Mouse (Mus musculus): ENCODE results near the gene Abca4. TPM values are rescaled to one million over a fixed set of nuclear protein-coding genes. Genes with fewer than 3 reads are reported as not detected.
"Not testable (repeated sequence)": the region's sequence is repeated elsewhere in the genome, so short reads cannot be mapped to it uniquely, and the experiment has no call there.

The Abca4 gene
- polyA plus RNA-seq, 1 experiment: 0.30 TPM

DNA sequence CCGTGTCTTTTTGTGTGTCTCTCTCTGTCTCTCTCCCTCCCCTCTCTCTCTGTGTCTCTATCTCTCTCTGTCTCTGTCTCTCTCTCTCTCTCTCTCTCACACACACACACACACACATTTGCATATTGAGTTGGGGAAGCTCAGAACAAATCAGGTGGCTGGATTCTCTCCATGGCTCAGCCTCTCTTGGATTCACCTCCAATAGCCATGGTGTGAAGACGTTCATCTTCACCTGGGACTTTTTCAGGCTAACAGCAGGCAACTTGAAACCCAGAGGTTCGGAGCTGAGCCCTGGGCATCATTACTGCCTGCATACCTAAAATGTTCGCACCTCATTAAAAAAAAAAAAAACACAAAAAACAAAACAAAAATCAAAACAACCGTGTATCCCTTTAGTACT lies 29.4 kb downstream of the Abca4 start:
- no peak for TF ChIP-seq POLR2A (IDR thresholded peaks at IDR 0.05; ENCODE audit: low read depth, low read length)
- no peak for TF ChIP-seq CTCF (IDR thresholded peaks at IDR 0.05; ENCODE audit: extremely low read depth, insufficient read depth, insufficient read length, insufficient replicate concordance)
- no peak overlapping the region for H3K27ac ChIP-seq (ENCODE audit: insufficient read depth, low read length)
- no peaks in the 10 kb centered on the region for H3K27me3 ChIP-seq (ENCODE audit: control insufficient read depth, insufficient read depth, low read length)
- WGBS: 89% methylated on average over 5 of the region's 5 CpGs
- H3K36me3 ChIP-seq (ENCODE audit: control insufficient read depth, insufficient read depth, low read length): no peaks in the 10 kb centered on the region
- no peaks in the 10 kb centered on the region for H3K4me1 ChIP-seq (ENCODE audit: control insufficient read depth, insufficient read depth, insufficient read length)
- H3K4me3 ChIP-seq (ENCODE audit: extremely low read depth, insufficient read depth, insufficient read length): no peak overlapping the region
- no peak for DNase-seq (ENCODE audit: low read depth in 1 of 2, low spot score in 2 of 2)

DNA sequence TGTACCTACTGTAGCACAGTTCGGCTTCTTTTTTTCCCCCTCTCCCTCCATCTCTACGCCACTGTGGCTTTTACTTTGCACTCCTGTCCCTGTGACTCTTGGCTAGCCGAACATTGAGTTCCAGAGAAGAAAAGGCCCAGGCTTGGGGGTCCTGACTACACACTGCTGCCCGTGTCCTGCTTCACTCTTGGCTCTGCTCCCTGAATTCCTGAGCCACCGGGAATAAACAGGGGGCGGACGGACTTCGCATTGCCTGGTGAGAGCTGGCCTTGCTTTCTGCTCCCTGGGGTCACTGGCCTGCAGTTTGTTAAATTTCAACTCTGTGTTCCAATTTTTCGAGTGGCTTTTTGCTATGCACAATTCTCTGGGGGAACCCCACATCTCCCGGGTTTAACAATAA lies 30.1 kb downstream of the Abca4 start:
- H3K36me3 ChIP-seq (ENCODE audit: control insufficient read depth, insufficient read depth, low read length): no peaks in the 10 kb centered on the region
- H3K4me3 ChIP-seq (ENCODE audit: extremely low read depth, insufficient read depth, insufficient read length): no peak overlapping the region
- TF ChIP-seq CTCF (IDR thresholded peaks at IDR 0.05; ENCODE audit: extremely low read depth, insufficient read depth, insufficient read length, insufficient replicate concordance): no peak
- TF ChIP-seq POLR2A (IDR thresholded peaks at IDR 0.05; ENCODE audit: low read depth, low read length): no peak
- no peak overlapping the region for H3K27ac ChIP-seq (ENCODE audit: insufficient read depth, low read length)
- H3K4me1 ChIP-seq (ENCODE audit: control insufficient read depth, insufficient read depth, insufficient read length): no peaks in the 10 kb centered on the region
- WGBS: 81% methylated on average over 10 of the region's 10 CpGs
- DNase-seq (ENCODE audit: low read depth in 1 of 2, low spot score in 2 of 2): no peak
- H3K27me3 ChIP-seq (ENCODE audit: control insufficient read depth, insufficient read depth, low read length): no peaks in the 10 kb centered on the region

DNA sequence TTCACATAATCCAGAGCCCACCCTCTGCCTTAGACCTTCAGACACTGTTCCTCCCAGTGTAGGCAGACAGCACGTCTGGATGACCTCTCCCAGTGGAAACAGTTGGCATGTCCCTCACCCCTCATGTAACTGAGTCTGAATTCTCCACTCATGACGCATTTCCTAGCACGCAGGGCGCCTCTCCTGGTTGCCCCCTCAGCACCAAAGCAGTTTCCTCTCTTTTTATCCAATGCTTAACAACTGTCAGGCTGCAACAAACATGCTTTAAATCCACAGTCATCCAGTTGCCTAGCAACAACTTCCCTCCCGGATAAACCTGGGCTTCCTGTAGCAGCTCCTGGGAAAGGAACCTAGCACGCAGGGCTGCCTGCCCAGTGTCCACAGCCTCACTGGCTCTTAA lies 33.9 kb downstream of the Abca4 start:
- H3K4me1 ChIP-seq (ENCODE audit: control insufficient read depth, insufficient read depth, insufficient read length): no peaks in the 10 kb centered on the region
- H3K27ac ChIP-seq (ENCODE audit: insufficient read depth, low read length): no peak overlapping the region
- H3K36me3 ChIP-seq (ENCODE audit: control insufficient read depth, insufficient read depth, low read length): no peaks in the 10 kb centered on the region
- DNase-seq (ENCODE audit: low read depth in 1 of 2, low spot score in 2 of 2): no peak
- 27% methylated on average over 6 of the region's 6 CpGs for WGBS
- H3K4me3 ChIP-seq (ENCODE audit: extremely low read depth, insufficient read depth, insufficient read length): no peak overlapping the region
- H3K27me3 ChIP-seq (ENCODE audit: control insufficient read depth, insufficient read depth, low read length): no peaks in the 10 kb centered on the region
- TF ChIP-seq POLR2A (IDR thresholded peaks at IDR 0.05; ENCODE audit: low read depth, low read length) (no peak), CTCF (IDR thresholded peaks at IDR 0.05; ENCODE audit: extremely low read depth, insufficient read depth, insufficient read length, insufficient replicate concordance) (no peak)

DNA sequence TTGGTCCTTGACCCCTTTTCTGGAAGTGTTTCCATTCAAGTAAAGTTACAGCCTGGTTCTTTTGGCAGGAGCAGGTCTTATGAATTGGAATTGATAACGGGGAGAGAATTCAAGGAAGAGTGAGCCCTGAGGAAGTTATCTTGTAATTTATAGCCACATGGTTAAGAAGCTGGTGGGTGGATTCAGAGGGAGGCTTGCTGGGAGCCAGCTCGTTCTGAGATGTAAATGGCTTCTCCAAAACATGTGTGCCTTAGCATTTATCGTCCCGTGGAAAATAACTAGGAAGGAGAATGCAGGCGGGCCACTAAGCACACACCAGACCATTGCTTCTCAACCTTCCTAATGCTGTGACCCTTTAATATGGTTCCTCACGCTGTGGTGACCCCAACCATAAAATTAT lies 34.9 kb downstream of the Abca4 start:
- no peaks in the 10 kb centered on the region for H3K4me1 ChIP-seq (ENCODE audit: control insufficient read depth, insufficient read depth, insufficient read length)
- no peak overlapping the region for H3K27ac ChIP-seq (ENCODE audit: insufficient read depth, low read length)
- TF ChIP-seq POLR2A (IDR thresholded peaks at IDR 0.05; ENCODE audit: low read depth, low read length) (no peak), CTCF (IDR thresholded peaks at IDR 0.05; ENCODE audit: extremely low read depth, insufficient read depth, insufficient read length, insufficient replicate concordance) (no peak)
- WGBS: 66% methylated on average over 6 of the region's 6 CpGs
- H3K4me3 ChIP-seq (ENCODE audit: extremely low read depth, insufficient read depth, insufficient read length): no peak overlapping the region
- DNase-seq (ENCODE audit: low read depth in 1 of 2, low spot score in 2 of 2): no peak
- no peaks in the 10 kb centered on the region for H3K36me3 ChIP-seq (ENCODE audit: control insufficient read depth, insufficient read depth, low read length)
- H3K27me3 ChIP-seq (ENCODE audit: control insufficient read depth, insufficient read depth, low read length): no peaks in the 10 kb centered on the region

DNA sequence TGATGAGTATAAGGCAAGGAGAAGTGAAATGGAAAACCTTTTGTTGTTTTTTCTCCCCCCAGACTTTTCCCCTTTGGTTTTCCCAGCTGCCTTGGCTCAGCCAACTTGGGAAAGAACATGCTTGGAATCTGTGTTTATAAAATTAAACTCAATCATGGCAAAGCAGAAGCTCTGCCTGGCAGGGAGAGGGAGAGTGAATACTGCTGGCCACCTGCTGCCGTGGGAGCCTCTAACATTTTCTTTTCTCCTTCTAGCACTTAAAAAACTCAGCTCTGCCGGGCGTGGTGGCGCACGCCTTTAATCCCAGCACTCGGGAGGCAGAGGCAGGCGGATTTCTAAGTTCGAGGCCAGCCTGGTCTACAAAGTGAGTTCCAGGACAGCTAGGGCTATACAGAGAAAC lies 37.4 kb downstream of the Abca4 start:
- H3K27me3 ChIP-seq (ENCODE audit: control insufficient read depth, insufficient read depth, low read length); H3K36me3 ChIP-seq (ENCODE audit: control insufficient read depth, insufficient read depth, low read length); H3K27ac ChIP-seq (ENCODE audit: insufficient read depth, low read length); DNase-seq (ENCODE audit: low read depth in 1 of 2, low spot score in 2 of 2); H3K4me3 ChIP-seq (ENCODE audit: extremely low read depth, insufficient read depth, insufficient read length); H3K4me1 ChIP-seq (ENCODE audit: control insufficient read depth, insufficient read depth, insufficient read length): not testable (repeated sequence)
- 88% methylated on average over 8 of the region's 8 CpGs for WGBS

DNA sequence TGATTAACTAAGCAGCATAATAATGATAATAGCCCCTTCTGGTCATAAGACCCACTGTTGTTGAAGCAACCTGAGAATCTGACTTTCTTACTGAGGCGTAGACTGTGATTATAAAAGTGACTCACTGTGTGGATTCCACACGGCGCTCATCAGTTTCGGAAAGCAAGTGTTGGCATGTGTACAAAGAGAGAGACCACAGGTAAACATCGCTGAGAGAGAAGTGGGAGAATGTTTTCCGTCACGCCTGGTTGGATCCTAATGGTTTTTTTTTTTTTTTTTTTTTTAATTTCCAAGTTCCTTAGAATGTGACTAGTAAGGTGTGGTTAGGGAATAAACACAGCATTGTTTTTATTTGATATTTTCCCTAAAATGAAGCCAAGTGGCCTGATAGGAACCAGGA lies 38.1 kb downstream of the Abca4 start:
- H3K27ac ChIP-seq (ENCODE audit: insufficient read depth, low read length): no peak overlapping the region
- WGBS: 93% methylated on average over 7 of the region's 7 CpGs
- H3K27me3 ChIP-seq (ENCODE audit: control insufficient read depth, insufficient read depth, low read length): no peaks in the 10 kb centered on the region
- no peak for TF ChIP-seq POLR2A (IDR thresholded peaks at IDR 0.05; ENCODE audit: low read depth, low read length)
- no peak for TF ChIP-seq CTCF (IDR thresholded peaks at IDR 0.05; ENCODE audit: extremely low read depth, insufficient read depth, insufficient read length, insufficient replicate concordance)
- no peak for DNase-seq (ENCODE audit: low read depth in 1 of 2, low spot score in 2 of 2)
- H3K4me3 ChIP-seq (ENCODE audit: extremely low read depth, insufficient read depth, insufficient read length): no peak overlapping the region
- no peaks in the 10 kb centered on the region for H3K4me1 ChIP-seq (ENCODE audit: control insufficient read depth, insufficient read depth, insufficient read length)
- H3K36me3 ChIP-seq (ENCODE audit: control insufficient read depth, insufficient read depth, low read length): no peaks in the 10 kb centered on the region

DNA sequence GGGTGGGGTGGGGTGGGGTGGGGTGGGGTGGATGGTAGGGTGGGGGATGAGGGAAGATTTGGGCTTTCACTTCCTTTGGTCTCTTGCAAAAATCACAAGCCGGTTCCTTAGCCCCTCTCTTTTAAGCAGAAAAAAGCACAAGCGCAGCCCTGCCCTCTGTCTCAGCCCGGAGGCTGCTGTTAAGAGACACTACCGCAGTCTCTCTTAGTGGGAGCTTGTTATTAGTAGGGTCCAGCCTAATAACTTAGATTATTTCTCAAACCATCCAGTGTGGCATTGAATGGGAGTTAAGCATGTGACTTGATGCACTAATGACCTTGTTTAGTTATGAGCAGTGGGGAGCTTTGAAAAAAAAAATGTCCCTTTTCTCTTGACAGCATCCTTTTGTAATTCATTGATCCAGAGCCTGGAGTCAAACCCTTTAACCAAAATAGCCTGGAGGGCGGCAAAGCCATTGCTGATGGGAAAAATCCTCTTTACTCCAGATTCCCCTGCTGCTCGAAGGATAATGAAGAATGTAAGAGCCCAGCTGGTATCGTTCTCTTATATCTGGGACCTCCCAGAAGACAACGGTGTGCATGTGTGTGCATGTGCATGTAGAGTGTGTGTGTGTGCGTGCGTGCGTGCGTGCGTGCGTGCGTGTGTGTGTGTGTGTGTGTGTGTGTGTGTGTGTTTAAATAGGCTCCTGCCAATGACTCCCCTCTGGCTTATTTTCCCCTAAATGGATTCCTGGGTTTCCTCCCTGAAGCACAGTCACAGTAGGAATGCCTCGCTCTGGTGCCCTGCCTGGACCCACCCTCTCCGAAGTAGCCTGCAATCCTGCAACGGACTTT lies 41.1 kb downstream of the Abca4 start:
- TF ChIP-seq CTCF (IDR thresholded peaks at IDR 0.05; ENCODE audit: extremely low read depth, insufficient read depth, insufficient read length, insufficient replicate concordance): no peak
- TF ChIP-seq POLR2A (IDR thresholded peaks at IDR 0.05; ENCODE audit: low read depth, low read length): no peak
- no peak for DNase-seq (ENCODE audit: low read depth in 1 of 2, low spot score in 2 of 2)
- 82% methylated on average over 18 of the region's 18 CpGs for WGBS
- Histone ChIP-seq H3K4me1 (ENCODE audit: control insufficient read depth, insufficient read depth, insufficient read length) (no peaks in the 10 kb centered on the region), H3K4me3 (ENCODE audit: extremely low read depth, insufficient read depth, insufficient read length) (no peak overlapping the region), H3K27me3 (ENCODE audit: control insufficient read depth, insufficient read depth, low read length) (no peaks in the 10 kb centered on the region), H3K27ac (ENCODE audit: insufficient read depth, low read length) (no peak overlapping the region; the same call in 1 of the 2 replicates), H3K36me3 (ENCODE audit: control insufficient read depth, insufficient read depth, low read length) (no peaks in the 10 kb centered on the region)

Data from spleen, adult 2 months (tissue).